Mouse (Mus musculus) kidney, postnatal 0 days (tissue): ENCODE data around the gene Foxo3. TPM values are rescaled to one million over a fixed set of nuclear protein-coding genes. Genes with fewer than 3 reads are reported as not detected.

Experiments used
- ATAC-seq: fragments of 200-750 bp; cut with Nextera tagmentation; replicated peaks from 2 replicates; pipeline ENCODE4 v1.8.0; 2017; ENCODE audit warnings: low read depth, moderate number of reproducible peaks, moderate TSS enrichment, moderate library complexity; ENCODE audit not compliant: low FRiP score
- DNase-seq: peaks from one replicate; pipeline ENCODE4 v3.0.0-alpha.2; 2016; ENCODE audit warnings: low spot score
- H3K27ac ChIP-seq: fragments of 300-500 bp; sonication (generic); 2 replicates; pipeline ENCODE4 v1.5.1; 2014; ENCODE audit warnings: mild to moderate bottlenecking
- H3K27me3 ChIP-seq: fragments of 300-500 bp; sonication (generic); 2 replicates; pipeline ENCODE4 v1.6.1; 2014; ENCODE audit warnings: low read length, mixed read lengths; ENCODE audit not compliant: insufficient read depth
- H3K36me3 ChIP-seq: fragments of 300-500 bp; sonication (generic); 2 replicates; pipeline ENCODE4 v1.6.1; 2014; ENCODE audit warnings: low read length, mixed read lengths; ENCODE audit not compliant: insufficient read depth
- H3K4me1 ChIP-seq: fragments of 300-500 bp; sonication (generic); replicated peaks from 2 replicates; pipeline ENCODE4 v1.6.1; 2014; ENCODE audit warnings: antibody characterized with exemption, low read length, mixed read lengths; ENCODE audit not compliant: insufficient read depth
- H3K4me2 ChIP-seq: fragments of 300-500 bp; sonication (generic); 2 replicates; pipeline ENCODE4 v1.6.1; 2014; ENCODE audit warnings: mild to moderate bottlenecking, low read length, moderate library complexity, mixed read lengths
- H3K4me3 ChIP-seq: fragments of 300-500 bp; sonication (generic); replicated peaks from 2 replicates; pipeline ENCODE4 v1.5.1; 2014; ENCODE audit warnings: low read depth, low read length
- H3K9ac ChIP-seq: fragments of 300-500 bp; sonication (generic); 2 replicates; pipeline ENCODE4 v1.6.1; 2014; ENCODE audit warnings: low read depth, low read length
- H3K9me3 ChIP-seq: fragments of 300-500 bp; sonication (generic); replicated peaks from 2 replicates; pipeline ENCODE4 v1.6.1; 2016; ENCODE audit warnings: low read length, inconsistent platforms, mixed read lengths
- CTCF ChIP-seq: IDR thresholded peaks from 2 replicates; pipeline ENCODE4 v1.5.1; 2016; ENCODE audit warnings: antibody characterized with exemption, low read depth, mild to moderate bottlenecking, moderate library complexity
- WGBS: fragments of 180-500 bp; shearing (Covaris S2); extraction: QIAGEN DNeasy Blood & Tissue Kit; methylation state at CpG from one replicate; pipeline ENCODE4 v1.1.7; 2014; 5-methylcytosine and 5-hydroxymethylcytosine counted together
- polyA plus RNA-seq: library from polyadenylated mRNA; unstranded; fragments of >200 nt; fragmentation: Nextera tagmentation; extraction: Ambion mirVana; gene quantifications from 2 replicates; pipeline ENCODE4 v1.2.1, GENCODE M21; 2015

Gene Foxo3
- polyA plus RNA-seq, 1 experiment from 2014 or later = 9.7 TPM

DNA sequence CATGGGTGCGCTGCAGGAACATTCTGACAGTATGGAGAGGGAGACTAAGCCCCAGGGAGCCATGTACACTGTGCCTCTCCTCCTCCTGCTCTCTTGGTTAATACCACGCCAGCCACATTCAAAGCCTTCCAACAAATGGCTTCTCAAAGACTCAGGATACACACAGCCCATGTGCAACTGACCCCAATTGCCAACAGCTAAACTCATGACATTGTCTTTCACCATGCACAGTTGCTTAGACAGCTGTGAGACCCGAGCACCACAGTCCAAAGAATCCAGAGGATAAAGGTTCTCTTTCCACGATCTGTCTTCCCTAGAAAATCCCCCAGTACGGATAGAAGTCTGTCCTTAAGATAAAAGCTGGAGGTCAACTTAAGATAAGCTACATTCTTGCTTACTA lies 27.9 kb downstream of the Foxo3 start:
- DNase-seq = no peak
- peak overlapping the region; percentile 60; the same call in 1 of the 2 replicates for H3K27ac ChIP-seq
- ATAC-seq = no peak
- H3K4me3 ChIP-seq = no peak overlapping the region
- no peak overlapping the region for H3K4me2 ChIP-seq
- 66% methylated on average over 5 of the region's 5 CpGs for WGBS
- no peaks in the 10 kb centered on the region for H3K9me3 ChIP-seq
- H3K9ac ChIP-seq = no peak overlapping the region
- TF ChIP-seq CTCF = no peak
- peaks cover 33% of the 10 kb centered on the region for H3K4me1 ChIP-seq
- H3K27me3 ChIP-seq = no peaks in the 10 kb centered on the region
- 0 out of 2 replicates have a peak, but pooled peaks cover 5% of the 10 kb centered on the region for H3K36me3 ChIP-seq

DNA sequence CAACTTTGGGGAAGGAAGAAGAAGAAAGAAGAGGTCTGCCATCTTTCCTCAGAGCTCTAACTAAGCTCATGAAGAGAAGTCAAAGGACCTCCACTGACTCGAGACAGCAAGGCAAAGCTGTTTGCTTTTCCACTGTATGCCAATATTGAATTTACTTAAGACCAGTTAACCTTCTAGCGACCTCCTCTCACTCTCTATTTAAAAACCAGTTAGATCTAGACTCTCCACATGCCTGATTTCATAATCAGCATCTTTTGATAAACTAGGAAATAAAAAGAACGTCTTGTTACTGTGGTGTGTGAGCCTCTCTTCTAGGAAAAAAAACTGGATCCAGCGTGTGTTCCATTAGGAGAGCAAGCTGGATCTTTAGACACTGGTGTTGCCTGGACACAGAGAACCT lies 28.4 kb downstream of the Foxo3 start:
- Histone ChIP-seq H3K27ac (peak overlapping the region; percentile 60), H3K36me3 (0 out of 2 replicates have a peak, but pooled peaks cover 4% of the 10 kb centered on the region), H3K27me3 (no peaks in the 10 kb centered on the region), H3K4me2 (no peak overlapping the region), H3K9me3 (no peaks in the 10 kb centered on the region), H3K9ac (no peak overlapping the region), H3K4me1 (peaks cover 33% of the 10 kb centered on the region), H3K4me3 (no peak overlapping the region)
- no peak for DNase-seq
- 49% methylated on average over 4 of the region's 4 CpGs for WGBS
- no peak for TF ChIP-seq CTCF
- no peak for ATAC-seq

DNA sequence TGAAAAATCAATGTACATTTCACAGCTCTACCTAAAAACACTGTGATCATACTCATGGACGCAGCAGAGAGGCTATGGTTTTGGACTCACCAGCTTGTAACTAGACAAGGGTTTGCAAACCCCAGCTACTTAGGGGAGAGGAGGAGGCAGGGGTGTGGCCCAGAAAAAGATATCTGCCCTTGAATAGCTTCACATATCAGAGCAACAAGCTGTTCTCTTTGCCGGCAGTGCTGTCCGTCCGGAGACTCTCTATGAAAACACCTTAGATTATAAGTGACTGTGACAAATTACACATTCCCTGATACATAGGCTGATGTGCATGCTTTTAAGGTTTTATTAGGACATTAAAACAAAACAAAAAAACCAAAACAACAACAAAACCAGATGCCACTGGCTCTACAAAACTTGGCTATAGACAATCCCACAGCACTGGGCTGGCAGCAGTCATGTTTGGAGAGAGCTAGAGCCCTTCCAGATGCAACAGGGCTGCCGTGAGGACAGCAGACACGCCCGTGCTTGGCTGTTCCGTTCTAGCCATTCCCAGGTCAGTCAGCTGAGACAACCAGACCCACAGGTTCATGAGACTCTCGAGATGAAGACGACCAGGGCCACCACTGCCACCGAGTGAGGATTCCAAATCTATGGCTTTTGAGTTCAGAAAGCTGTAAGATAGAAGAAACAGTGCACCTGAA lies 29.3 kb downstream of the Foxo3 start:
- H3K4me2 ChIP-seq = no peak overlapping the region
- no peak for ATAC-seq

DNA sequence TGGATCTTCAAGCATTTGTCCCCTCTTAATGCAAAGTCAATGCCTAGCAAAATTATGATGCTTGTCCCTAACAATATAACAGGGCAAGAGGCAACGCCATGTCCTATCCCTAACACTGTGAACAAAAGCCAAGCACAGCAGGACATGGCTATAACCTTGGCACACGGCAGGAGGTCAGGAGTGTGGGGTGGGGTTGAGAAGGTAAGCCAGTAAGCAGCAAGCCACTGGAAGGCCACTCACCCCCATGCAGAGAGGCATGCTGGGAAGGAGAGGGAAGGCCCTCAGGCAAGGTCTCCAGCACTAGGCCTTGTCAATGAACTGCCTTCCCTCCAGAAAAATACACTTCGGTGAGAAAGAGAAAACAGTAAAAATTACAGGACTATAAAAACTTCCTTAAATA lies 30.1 kb downstream of the Foxo3 start:
- ATAC-seq = no peak
- Histone ChIP-seq H3K27me3 (no peaks in the 10 kb centered on the region), H3K4me2 (no peak overlapping the region), H3K36me3 (no peaks in the 10 kb centered on the region), H3K27ac (peak overlapping the region; percentile 31), H3K4me1 (peaks cover 26% of the 10 kb centered on the region), H3K9ac (no peak overlapping the region), H3K4me3 (no peak overlapping the region), H3K9me3 (no peaks in the 10 kb centered on the region)
- DNase-seq = no peak
- WGBS = 69% methylated on average over 3 of the region's 3 CpGs
- no peak for TF ChIP-seq CTCF

More for the DNA sequence above, 29.3 kb downstream of the Foxo3 start:
- DNase-seq = no peak
- TF ChIP-seq CTCF = no peak
- Histone ChIP-seq H3K27me3 (no peaks in the 10 kb centered on the region), H3K27ac (peak overlapping the region; percentile 60), H3K4me1 (peaks cover 33% of the 10 kb centered on the region), H3K36me3 (no peaks in the 10 kb centered on the region), H3K9me3 (no peaks in the 10 kb centered on the region), H3K4me3 (no peak overlapping the region), H3K9ac (no peak overlapping the region)
- 39% methylated on average over 11 of the region's 11 CpGs for WGBS

DNA sequence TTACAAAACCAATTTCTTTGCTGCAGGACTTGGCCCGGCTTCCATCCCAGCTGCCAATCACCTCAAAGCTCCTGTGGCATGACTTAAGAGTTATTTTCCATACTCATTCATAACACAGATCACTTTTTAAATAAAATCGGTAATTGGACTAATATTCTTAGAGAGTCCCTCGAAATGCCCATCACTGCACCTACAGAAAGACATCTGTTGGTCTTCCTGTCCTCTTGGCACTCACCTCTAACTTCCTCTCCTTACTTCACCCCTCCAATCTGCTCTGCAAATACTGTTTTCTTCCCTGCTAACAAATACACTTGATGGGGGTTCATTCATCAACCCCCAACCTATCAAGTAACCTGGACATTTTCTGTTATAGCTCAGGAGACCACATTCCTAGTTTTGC lies 30.9 kb downstream of the Foxo3 start:
- Histone ChIP-seq H3K27me3 (no peaks in the 10 kb centered on the region), H3K4me3 (no peak overlapping the region), H3K4me1 (peaks cover 23% of the 10 kb centered on the region), H3K27ac (no peak overlapping the region), H3K9me3 (no peaks in the 10 kb centered on the region), H3K4me2 (no peak overlapping the region), H3K36me3 (no peaks in the 10 kb centered on the region), H3K9ac (no peak overlapping the region)
- 92% methylated on average over 3 of the region's 3 CpGs for WGBS
- no peak for TF ChIP-seq CTCF
- ATAC-seq = no peak
- no peak for DNase-seq

DNA sequence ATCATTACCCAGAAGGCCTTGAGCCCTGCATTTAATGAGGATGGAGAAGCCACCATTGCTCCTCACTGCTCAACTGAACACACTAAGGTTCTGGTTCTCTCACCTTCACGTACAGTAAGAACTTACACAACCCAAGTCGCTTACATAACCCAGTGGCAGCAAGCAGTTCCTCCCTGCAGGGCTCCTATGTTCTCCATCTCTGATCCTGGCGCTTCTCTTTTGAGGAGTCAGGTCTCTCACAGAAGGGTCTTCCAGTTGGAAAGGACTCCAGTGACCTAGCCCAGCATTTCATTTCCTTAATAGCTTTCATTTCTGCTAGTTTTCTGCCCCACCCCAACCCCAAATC lies 31.3 kb downstream of the Foxo3 start:
- Histone ChIP-seq H3K9me3 (no peaks in the 10 kb centered on the region), H3K27ac (no peak overlapping the region)
- no peak for ATAC-seq

More for the DNA sequence above, 31.3 kb downstream of the Foxo3 start:
- H3K4me2 ChIP-seq = no peak overlapping the region
- no peak overlapping the region for H3K4me3 ChIP-seq
- TF ChIP-seq CTCF = no peak
- H3K36me3 ChIP-seq = no peaks in the 10 kb centered on the region
- H3K9ac ChIP-seq = no peak overlapping the region
- no peaks in the 10 kb centered on the region for H3K27me3 ChIP-seq
- DNase-seq = no peak
- WGBS = 88% methylated on average over 3 of the region's 3 CpGs
- peaks cover 23% of the 10 kb centered on the region for H3K4me1 ChIP-seq
